Mouse (Mus musculus): ENCODE measurements around the gene Zdhhc6.

DNA sequence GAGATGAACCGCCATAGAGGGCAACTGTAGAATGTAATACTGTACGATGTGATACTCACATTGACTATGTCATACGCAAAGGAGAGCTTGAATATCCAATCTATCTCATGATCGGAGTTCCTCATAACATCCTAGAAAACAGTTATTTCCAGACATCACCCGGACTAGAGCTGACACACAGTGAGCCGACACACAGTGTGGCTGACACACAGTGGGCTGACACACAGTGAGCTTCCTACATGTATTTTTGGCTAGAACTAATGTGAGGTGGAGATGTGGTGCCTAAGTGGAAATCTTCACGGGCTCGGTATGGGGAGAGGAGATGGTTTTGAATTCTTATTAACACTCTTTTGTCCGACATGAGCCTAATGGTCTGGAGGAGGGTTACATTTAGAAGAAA lies 93.6 kb downstream of the Zdhhc6 start:
- no peak for TF ChIP-seq POLR2A (IDR thresholded peaks at IDR 0.05; ENCODE audit: insufficient read depth, low read length)
- TF ChIP-seq EP300 (IDR thresholded peaks at IDR 0.05; ENCODE audit: insufficient read depth, low read depth, low read length): no peak
- TF ChIP-seq CTCF (IDR thresholded peaks at IDR 0.05; ENCODE audit: low read depth, low read length): no peak
